Mouse (Mus musculus) heart, postnatal 0 days (tissue): ENCODE measurements around the gene Cenpj. TPM values are rescaled to one million over a fixed set of nuclear protein-coding genes. Genes with fewer than 3 reads are reported as not detected.
A peak's percentile ranks its signal among the peaks of the same experiment; 100 is the strongest.

Experiments used
- ATAC-seq: fragments of 200-750 bp; cut with Nextera tagmentation; 2 replicates; pipeline ENCODE4 v1.8.0; 2017; ENCODE audit warnings: low read depth, moderate number of reproducible peaks, moderate library complexity; ENCODE audit not compliant: insufficient read depth
- DNase-seq: peaks from one replicate; pipeline ENCODE4 v3.0.0-alpha.2; 2016; ENCODE audit warnings: low spot score
- H3K27ac ChIP-seq: fragments of 300-500 bp; sonication (generic); 2 replicates; pipeline ENCODE4 v1.5.1; 2014; ENCODE audit warnings: low read depth, mild to moderate bottlenecking
- H3K27me3 ChIP-seq: fragments of 300-500 bp; sonication (generic); 2 replicates; pipeline ENCODE4 v1.6.1; 2014; ENCODE audit warnings: low read length, mixed read lengths; ENCODE audit not compliant: control insufficient read depth, insufficient read depth
- H3K36me3 ChIP-seq: fragments of 300-500 bp; sonication (generic); replicated peaks from 2 replicates; pipeline ENCODE4 v1.6.1; 2014; ENCODE audit warnings: low read length, mixed read lengths; ENCODE audit not compliant: control insufficient read depth, insufficient read depth
- H3K4me1 ChIP-seq: fragments of 300-500 bp; sonication (generic); 2 replicates; pipeline ENCODE4 v1.6.1; 2014; ENCODE audit warnings: antibody characterized with exemption; ENCODE audit not compliant: control insufficient read depth, insufficient read depth
- H3K4me2 ChIP-seq: fragments of 300-500 bp; sonication (generic); 2 replicates; pipeline ENCODE4 v1.6.1; 2014; ENCODE audit warnings: low read depth, mild to moderate bottlenecking, low read length, moderate library complexity
- H3K4me3 ChIP-seq: fragments of 300-500 bp; sonication (generic); 2 replicates; pipeline ENCODE4 v1.5.1; 2014; ENCODE audit warnings: low read depth, low read length
- H3K9ac ChIP-seq: fragments of 300-500 bp; sonication (generic); replicated peaks from 2 replicates; pipeline ENCODE4 v1.6.1; 2014; ENCODE audit warnings: low read depth, low read length, mixed read lengths
- H3K9me3 ChIP-seq: fragments of 300-500 bp; sonication (generic); replicated peaks from 2 replicates; pipeline ENCODE4 v1.6.1; 2016; ENCODE audit warnings: low read length; ENCODE audit not compliant: control insufficient read depth
- CTCF ChIP-seq: IDR thresholded peaks from 2 replicates; pipeline ENCODE4 v1.5.1; 2016; ENCODE audit warnings: antibody characterized with exemption, control low read depth, low read depth
- EP300 ChIP-seq: IDR thresholded peaks from 2 replicates; pipeline ENCODE4 v1.6.1; 2016; ENCODE audit warnings: antibody characterized with exemption, low read depth
- WGBS: fragments of 180-500 bp; shearing (Covaris S2); extraction: QIAGEN DNeasy Blood & Tissue Kit; methylation state at CpG from one replicate; pipeline ENCODE4 v1.1.7; 2014; 5-methylcytosine and 5-hydroxymethylcytosine counted together
- polyA plus RNA-seq: library from polyadenylated mRNA; unstranded; fragments of >200 nt; fragmentation: Nextera tagmentation; extraction: Ambion mirVana; gene quantifications from 2 replicates; pipeline ENCODE4 v1.2.1, GENCODE M21; 2015
- total RNA-seq: library from RNA; depleted of rRNA; stranded (reverse); fragments of >200 nt; gene quantifications from 2 replicates; pipeline ENCODE4 v1.2.3, GENCODE M21; 2014; ENCODE audit warnings: low replicate concordance

The Cenpj gene
- total and polyA plus RNA-seq, 2 experiments from 2014 or later: 2.5 to 3.2 TPM

- no peaks in the 10 kb centered on the region for H3K27me3 ChIP-seq
- no peak for TF ChIP-seq EP300
- no peak for TF ChIP-seq CTCF
- no peak overlapping the region for H3K4me3 ChIP-seq
- no peaks in the 10 kb centered on the region for H3K9me3 ChIP-seq
- DNase-seq: no peak
- H3K4me1 ChIP-seq: no peaks in the 10 kb centered on the region
- peaks cover 19% of the 10 kb centered on the region for H3K36me3 ChIP-seq
- H3K27ac ChIP-seq: no peak overlapping the region
- H3K4me2 ChIP-seq: no peak overlapping the region
- no peak overlapping the region for H3K9ac ChIP-seq
- no peak for ATAC-seq
- 89% methylated on average over 4 of the region's 4 CpGs for WGBS
Observed at GRCm38 (mm10) chr14:56545491-56545890, 29.7 kb downstream of the Cenpj start.

GRCm38 (mm10) chr14:56544946-56545345 lies 30.3 kb downstream of the Cenpj start:
- no peak overlapping the region for H3K4me3 ChIP-seq

GRCm38 (mm10) chr14:56530788-56531187 lies 44.4 kb downstream of the Cenpj start:
- no peaks in the 10 kb centered on the region for H3K4me1 ChIP-seq
- H3K9ac ChIP-seq: no peak overlapping the region
- H3K27ac ChIP-seq: no peak overlapping the region
- H3K27me3 ChIP-seq: no peaks in the 10 kb centered on the region
- ATAC-seq (no peak), DNase-seq (no peak)
- no peak overlapping the region for H3K4me2 ChIP-seq
- peaks cover 45% of the 10 kb centered on the region for H3K36me3 ChIP-seq
- H3K4me3 ChIP-seq: no peak overlapping the region
- no peak for TF ChIP-seq EP300
- TF ChIP-seq CTCF: no peak
- WGBS: 82% methylated on average over 2 of the region's 2 CpGs
- H3K9me3 ChIP-seq: no peaks in the 10 kb centered on the region

More at GRCm38 (mm10) chr14:56544946-56545345, 30.3 kb downstream of the Cenpj start:
- DNase-seq (no peak), ATAC-seq (no peak)
- no peaks in the 10 kb centered on the region for H3K9me3 ChIP-seq
- TF ChIP-seq CTCF (no peak), EP300 (no peak)
- no peak overlapping the region for H3K4me2 ChIP-seq
- WGBS: 69% methylated on average over 1 of the region's 1 CpGs
- peaks cover 18% of the 10 kb centered on the region for H3K36me3 ChIP-seq
- H3K27me3 ChIP-seq: no peaks in the 10 kb centered on the region
- no peak overlapping the region for H3K27ac ChIP-seq
- no peak overlapping the region for H3K9ac ChIP-seq
- no peaks in the 10 kb centered on the region for H3K4me1 ChIP-seq

- 71% methylated on average over 2 of the region's 2 CpGs for WGBS
- no peak overlapping the region for H3K9ac ChIP-seq
- no peaks in the 10 kb centered on the region for H3K4me1 ChIP-seq
- H3K4me3 ChIP-seq: no peak overlapping the region
- no peak overlapping the region for H3K4me2 ChIP-seq
- no peaks in the 10 kb centered on the region for H3K36me3 ChIP-seq
- DNase-seq (no peak), ATAC-seq (no peak)
- H3K9me3 ChIP-seq: no peaks in the 10 kb centered on the region
- no peaks in the 10 kb centered on the region for H3K27me3 ChIP-seq
- TF ChIP-seq EP300: no peak
- no peak for TF ChIP-seq CTCF
- H3K27ac ChIP-seq: no peak overlapping the region
Observed at GRCm38 (mm10) chr14:56514775-56515174, 60.5 kb downstream of the Cenpj start.

- no peaks in the 10 kb centered on the region for H3K27me3 ChIP-seq
- WGBS: 17% methylated on average over 6 of the region's 6 CpGs
- peak; percentile 13 for DNase-seq
- H3K9me3 ChIP-seq: no peaks in the 10 kb centered on the region
- H3K27ac ChIP-seq: no peak overlapping the region
- no peak; the same call in 1 of the 2 replicates for ATAC-seq
- TF ChIP-seq CTCF (peak; percentile 46), EP300 (no peak)
- H3K4me1 ChIP-seq: no peaks in the 10 kb centered on the region
- no peak overlapping the region for H3K4me3 ChIP-seq
- H3K4me2 ChIP-seq: no peak overlapping the region
- H3K36me3 ChIP-seq: no peaks in the 10 kb centered on the region
- no peak overlapping the region for H3K9ac ChIP-seq
Observed at GRCm38 (mm10) chr14:56512084-56512483, 63.1 kb downstream of the Cenpj start.

GRCm38 (mm10) chr14:56506743-56507142 lies 68.5 kb downstream of the Cenpj start:
- H3K4me3 ChIP-seq: no peak overlapping the region
- H3K27ac ChIP-seq: no peak overlapping the region
- no peaks in the 10 kb centered on the region for H3K36me3 ChIP-seq
- 37% methylated on average over 3 of the region's 3 CpGs for WGBS
- no peak for DNase-seq
- H3K4me1 ChIP-seq: no peaks in the 10 kb centered on the region
- no peak for TF ChIP-seq CTCF
- no peak for TF ChIP-seq EP300
- no peak for ATAC-seq
- H3K9me3 ChIP-seq: no peaks in the 10 kb centered on the region
- no peak overlapping the region for H3K4me2 ChIP-seq
- H3K9ac ChIP-seq: no peak overlapping the region
- no peaks in the 10 kb centered on the region for H3K27me3 ChIP-seq
